Mouse (Mus musculus): Measurements from ENCODE around the gene Lemd2. TPM values are rescaled to one million over a fixed set of nuclear protein-coding genes. Genes with fewer than 3 reads are reported as not detected.

The Lemd2 gene
- total and polyA plus RNA-seq, 2 experiments from 2014 or later, result 20.6 to 85.7 TPM

DNA sequence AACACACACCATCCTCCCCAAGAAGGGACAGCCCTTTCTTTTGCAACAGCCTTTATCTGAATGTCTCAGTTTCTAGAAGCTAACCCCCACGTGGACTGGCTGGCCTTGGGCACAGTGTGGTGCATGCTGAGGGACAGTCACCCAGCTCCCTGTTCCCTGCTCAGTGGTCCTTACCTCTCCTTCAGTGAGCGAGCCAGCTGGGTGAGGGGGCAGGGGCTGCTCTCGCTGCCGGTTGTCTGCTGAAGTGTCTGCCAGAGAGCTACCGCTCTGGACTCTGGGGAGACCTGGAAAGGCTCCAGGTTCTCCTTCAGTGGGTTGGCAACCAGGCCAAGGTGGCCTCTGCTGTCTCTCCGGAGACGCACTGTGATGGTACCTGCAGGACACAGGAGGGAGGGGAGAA lies 53.4 kb downstream of the Lemd2 start:
- H3K4me1 ChIP-seq (ENCODE audit: insufficient read depth, low read length), result no peaks in the 10 kb centered on the region
- TF ChIP-seq CTCF (IDR thresholded peaks at IDR 0.05), result no peak
- ATAC-seq (ENCODE audit: low FRiP score), result no peak

DNA sequence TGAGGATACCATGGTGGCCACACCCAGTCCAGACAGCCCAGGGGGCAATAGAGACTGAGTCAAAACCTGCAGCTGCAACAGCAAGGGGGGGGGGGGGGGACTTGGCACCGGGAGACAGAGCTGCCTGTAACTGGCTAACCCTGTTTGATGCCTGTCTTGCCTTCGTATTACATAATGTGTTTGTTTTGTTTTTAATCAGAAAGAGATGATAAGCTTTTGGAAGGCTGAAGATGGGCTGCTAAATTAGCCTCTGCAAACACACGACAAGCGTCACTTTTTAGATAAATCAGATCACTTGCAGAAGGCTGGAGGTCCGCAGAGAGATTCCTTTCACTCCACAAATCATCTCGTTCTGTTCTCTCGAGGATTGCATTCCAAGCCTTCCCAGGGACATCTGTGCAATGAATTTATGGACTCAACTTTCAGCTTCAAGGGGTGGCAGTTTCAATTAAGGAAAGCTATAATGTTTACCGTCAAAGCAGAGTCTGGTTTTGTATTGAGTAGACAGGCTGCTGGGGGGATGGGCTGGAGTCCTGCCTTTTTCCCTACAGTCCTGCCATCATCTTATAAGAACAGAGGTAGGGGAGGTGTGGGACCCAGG lies 57.8 kb downstream of the Lemd2 start:
- Histone ChIP-seq H3K4me1 (ENCODE audit: insufficient read depth, low read length) (no peaks in the 10 kb centered on the region), H3K9ac (replicated peaks; ENCODE audit: low read length, poor library complexity, severe bottlenecking) (no peak overlapping the region), H3K4me3 (ENCODE audit: low read depth, low read length) (no peak overlapping the region), H3K4me2 (ENCODE audit: low read depth, low read length, poor library complexity, severe bottlenecking) (no peak overlapping the region), H3K36me3 (ENCODE audit: insufficient read depth, low read length) (no peaks in the 10 kb centered on the region), H3K9me3 (ENCODE audit: low read length) (no peaks in the 10 kb centered on the region), H3K27me3 (ENCODE audit: insufficient read depth, low read length) (no peaks in the 10 kb centered on the region), H3K27ac (ENCODE audit: low read depth, low read length) (no peak overlapping the region)
- TF ChIP-seq CTCF (IDR thresholded peaks at IDR 0.05), result no peak
- no peak for ATAC-seq (ENCODE audit: low FRiP score)
- WGBS, result 26% methylated on average over 8 of the region's 8 CpGs
- no peak for DNase-seq (ENCODE audit: low spot score)

More for the DNA sequence above, 53.4 kb downstream of the Lemd2 start:
- DNase-seq (ENCODE audit: low spot score), result no peak
- Histone ChIP-seq H3K36me3 (ENCODE audit: insufficient read depth, low read length) (no peaks in the 10 kb centered on the region), H3K9ac (replicated peaks; ENCODE audit: low read length, poor library complexity, severe bottlenecking) (no peak overlapping the region), H3K27ac (ENCODE audit: low read depth, low read length) (no peak overlapping the region), H3K4me3 (ENCODE audit: low read depth, low read length) (no peak overlapping the region), H3K4me2 (ENCODE audit: low read depth, low read length, poor library complexity, severe bottlenecking) (no peak overlapping the region), H3K9me3 (ENCODE audit: low read length) (no peaks in the 10 kb centered on the region), H3K27me3 (ENCODE audit: insufficient read depth, low read length) (no peaks in the 10 kb centered on the region)
- WGBS, result 58% methylated on average over 7 of the region's 7 CpGs

DNA sequence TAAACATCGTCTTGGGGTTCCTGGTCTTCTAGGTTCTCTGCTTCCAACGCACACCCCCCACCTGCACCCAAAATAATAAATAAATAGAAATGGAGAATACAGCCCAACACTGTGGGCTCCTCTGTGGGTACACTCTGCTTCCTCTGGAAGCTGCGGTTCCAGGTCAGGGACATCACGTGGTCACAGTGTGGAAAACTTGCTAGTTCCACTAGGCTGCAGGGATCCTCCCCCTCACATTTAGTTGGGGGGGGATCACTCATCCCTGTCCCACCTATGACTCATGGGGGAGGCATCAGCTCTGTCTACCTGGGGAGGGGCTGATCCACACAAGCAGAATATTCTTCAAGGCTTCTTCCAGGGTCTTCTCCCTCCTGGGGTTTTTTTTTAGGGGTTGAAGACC lies 60.1 kb downstream of the Lemd2 start:
- H3K9me3 ChIP-seq (ENCODE audit: low read length), result no peaks in the 10 kb centered on the region
- H3K27me3 ChIP-seq (ENCODE audit: insufficient read depth, low read length), result no peaks in the 10 kb centered on the region
- no peak overlapping the region for H3K27ac ChIP-seq (ENCODE audit: low read depth, low read length)
- no peak overlapping the region for H3K4me2 ChIP-seq (ENCODE audit: low read depth, low read length, poor library complexity, severe bottlenecking)
- TF ChIP-seq CTCF (IDR thresholded peaks at IDR 0.05), result no peak
- H3K36me3 ChIP-seq (ENCODE audit: insufficient read depth, low read length), result no peaks in the 10 kb centered on the region
- no peak overlapping the region for H3K9ac ChIP-seq (replicated peaks; ENCODE audit: low read length, poor library complexity, severe bottlenecking)
- WGBS, result 87% methylated on average over 4 of the region's 4 CpGs
- H3K4me1 ChIP-seq (ENCODE audit: insufficient read depth, low read length), result peaks cover 11% of the 10 kb centered on the region
- H3K4me3 ChIP-seq (ENCODE audit: low read depth, low read length), result no peak overlapping the region
- no peak for ATAC-seq (ENCODE audit: low FRiP score)
- no peak for DNase-seq (ENCODE audit: low spot score)

DNA sequence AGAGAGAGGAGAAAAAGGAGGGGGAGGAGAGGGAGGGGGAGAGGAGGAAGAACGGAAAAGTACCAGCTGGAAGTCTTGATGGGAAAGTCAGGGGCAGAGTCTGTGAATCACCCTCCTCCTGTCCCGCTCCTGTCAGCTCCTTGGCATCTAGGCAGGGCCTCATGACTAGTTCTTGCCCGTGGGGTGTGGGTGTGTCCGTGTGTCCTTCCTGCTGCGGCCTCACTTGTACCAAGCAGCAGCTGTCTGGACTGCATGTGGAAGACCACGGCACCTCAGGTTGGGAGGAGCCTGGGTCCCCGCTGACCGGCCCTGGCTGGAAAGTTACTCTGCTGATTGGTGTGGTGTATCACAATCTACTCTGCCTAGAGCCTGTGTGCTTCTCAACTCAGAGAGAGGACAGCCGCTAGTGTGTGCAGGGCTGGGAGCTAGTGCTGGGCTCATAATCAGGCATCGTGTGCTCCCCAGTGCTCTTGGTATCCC lies 62.3 kb downstream of the Lemd2 start:
- no peak for DNase-seq (ENCODE audit: low spot score)
- no peak for ATAC-seq (ENCODE audit: low FRiP score)
- H3K9me3 ChIP-seq (ENCODE audit: low read length), result no peaks in the 10 kb centered on the region
- H3K9ac ChIP-seq (replicated peaks; ENCODE audit: low read length, poor library complexity, severe bottlenecking), result no peak overlapping the region
- H3K4me2 ChIP-seq (ENCODE audit: low read depth, low read length, poor library complexity, severe bottlenecking), result no peak overlapping the region
- TF ChIP-seq CTCF (IDR thresholded peaks at IDR 0.05), result no peak
- WGBS, result 64% methylated on average over 10 of the region's 10 CpGs
- H3K27ac ChIP-seq (ENCODE audit: low read depth, low read length), result no peak overlapping the region
- H3K4me1 ChIP-seq (ENCODE audit: insufficient read depth, low read length), result peaks cover 11% of the 10 kb centered on the region
- no peaks in the 10 kb centered on the region for H3K36me3 ChIP-seq (ENCODE audit: insufficient read depth, low read length)
- H3K27me3 ChIP-seq (ENCODE audit: insufficient read depth, low read length), result no peaks in the 10 kb centered on the region
- H3K4me3 ChIP-seq (ENCODE audit: low read depth, low read length), result no peak overlapping the region

DNA sequence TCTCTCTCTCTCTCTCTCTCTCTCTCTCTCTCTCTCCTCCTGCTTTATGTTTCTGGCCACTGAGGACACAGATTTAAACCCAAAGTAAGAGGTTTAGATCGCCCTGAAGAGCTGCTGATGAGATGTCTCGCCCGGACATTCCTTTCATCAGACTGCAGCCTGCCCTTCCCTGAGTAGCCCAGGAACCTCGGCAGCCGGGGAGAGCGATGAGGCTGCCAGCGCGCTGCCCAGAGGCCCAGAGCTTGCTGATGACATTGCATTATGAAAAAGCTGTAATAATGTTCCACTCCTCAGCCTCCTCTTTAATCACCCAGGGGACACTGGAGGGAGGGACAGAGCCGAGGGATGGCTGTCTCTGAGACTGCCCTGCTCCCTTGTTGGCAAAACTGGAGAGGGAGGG lies 64.0 kb downstream of the Lemd2 start:
- Histone ChIP-seq H3K4me3 (ENCODE audit: low read depth, low read length) (no peak overlapping the region), H3K36me3 (ENCODE audit: insufficient read depth, low read length) (no peaks in the 10 kb centered on the region), H3K27me3 (ENCODE audit: insufficient read depth, low read length) (no peaks in the 10 kb centered on the region), H3K27ac (ENCODE audit: low read depth, low read length) (no peak overlapping the region), H3K4me1 (ENCODE audit: insufficient read depth, low read length) (peaks cover 11% of the 10 kb centered on the region), H3K9ac (replicated peaks; ENCODE audit: low read length, poor library complexity, severe bottlenecking) (no peak overlapping the region), H3K4me2 (ENCODE audit: low read depth, low read length, poor library complexity, severe bottlenecking) (no peak overlapping the region), H3K9me3 (ENCODE audit: low read length) (no peaks in the 10 kb centered on the region)
- DNase-seq (ENCODE audit: low spot score) (peak; percentile 32), ATAC-seq (ENCODE audit: low FRiP score) (no peak)
- TF ChIP-seq CTCF (IDR thresholded peaks at IDR 0.05), result no peak
- WGBS, result 27% methylated on average over 9 of the region's 9 CpGs

Other genes starting within 250 kb of the Lemd2 start
- gene Zbtb9, start 231.3 kb downstream of the Lemd2 start, total RNA-seq (2014; rRNA removed), result 16.1 and 19.4 TPM in 2 replicates
- gene Zbtb9, start 231.3 kb downstream of the Lemd2 start, polyA plus RNA-seq (2015; fragmentation: Nextera tagmentation; extraction: Ambion mirVana), result 6.6 and 6.7 TPM in 2 replicates
- gene Bak1, start 175.5 kb downstream of the Lemd2 start, total RNA-seq (2014; rRNA removed), result 57.3 and 82.4 TPM in 2 replicates
- 3.9 and 5.3 TPM in 2 replicates for gene Bak1, start 175.5 kb downstream of the Lemd2 start, polyA plus RNA-seq (2015; fragmentation: Nextera tagmentation; extraction: Ambion mirVana)
- gene Itpr3, start 147.2 kb downstream of the Lemd2 start, total RNA-seq (2014; rRNA removed), result 4.5 and 4.7 TPM in 2 replicates
- gene Itpr3, start 147.2 kb downstream of the Lemd2 start, polyA plus RNA-seq (2015; fragmentation: Nextera tagmentation; extraction: Ambion mirVana), result 0.39 and 0.90 TPM in 2 replicates
- 213 and 233 TPM in 2 replicates for gene Uqcc2, start 70.6 kb downstream of the Lemd2 start, total RNA-seq (2014; rRNA removed)
- gene Uqcc2, start 70.6 kb downstream of the Lemd2 start, polyA plus RNA-seq (2015; fragmentation: Nextera tagmentation; extraction: Ambion mirVana), result 453 and 478 TPM in 2 replicates
- 0.09 TPM in 1 of 2 replicates, not detected in the other for gene Ip6k3, start 36.7 kb downstream of the Lemd2 start, total RNA-seq (2014; rRNA removed)
- 0.32 TPM in 1 of 2 replicates, not detected in the other for gene Ip6k3, start 36.7 kb downstream of the Lemd2 start, polyA plus RNA-seq (2015; fragmentation: Nextera tagmentation; extraction: Ambion mirVana)

Measured in midbrain, postnatal 0 days (tissue).